Comparison of ENCODE assay signal across 27 mouse cellular contexts in the genomic region with DNA sequence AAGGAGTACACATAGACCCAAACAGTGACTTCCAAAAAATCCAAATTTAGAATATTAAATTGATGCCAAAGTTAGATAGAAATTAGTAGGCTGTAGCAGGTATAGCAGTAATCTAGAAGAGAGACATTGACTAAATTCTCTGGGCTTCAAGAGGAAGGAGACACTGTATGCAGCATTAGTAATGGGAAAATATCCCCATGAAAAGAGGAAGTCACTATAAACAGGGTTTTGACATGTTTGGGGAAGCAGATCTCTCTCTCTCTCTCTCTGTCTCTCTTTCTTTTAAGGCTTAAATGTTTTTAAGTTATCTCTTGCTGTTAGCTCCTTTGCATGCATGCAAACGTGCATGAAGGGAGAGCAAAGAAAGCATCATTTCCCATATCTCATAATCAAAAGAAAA.
"Had no signal": no experiment of that assay in that cellular context is flagged by ENCODE, and none has a peak within 500 bp of the region (broad histone marks: within the 10 kb centered on the region; RNA-seq: fewer than 3 reads in every experiment).

No protein-coding gene starts in this region.

- H3K4me2 ChIP-seq: heart, embryonic 12.5 days; hindbrain, embryonic 12.5 days; hindbrain, embryonic 14.5 days; intestine, embryonic 15.5 days; kidney, embryonic 15.5 days; limb, embryonic 12.5 days; liver, embryonic 11.5 days had no signal

- H3K36me3 ChIP-seq: hindbrain, embryonic 12.5 days; intestine, embryonic 15.5 days; kidney, embryonic 15.5 days; limb, embryonic 10.5 days; limb, embryonic 12.5 days had no signal

- H3K9me3 ChIP-seq: hindbrain, embryonic 12.5 days; intestine, embryonic 15.5 days; limb, embryonic 10.5 days had no signal

- H3K9ac ChIP-seq: heart, embryonic 12.5 days; hindbrain, embryonic 12.5 days; hindbrain, embryonic 14.5 days; intestine, embryonic 15.5 days; kidney, embryonic 15.5 days; limb, embryonic 12.5 days; liver, embryonic 14.5 days had no signal

- ATAC-seq: hindbrain, embryonic 16.5 days; inflammation-experienced regulatory T-cells, adult 6 months; intestine, embryonic 15.5 days had no signal

- DNase-seq: gastrocnemius, postnatal 14 days; gastrocnemius, postnatal 36 days; heart, adult 18-20 months; heart, postnatal 14 days; heart, postnatal 36 days; kidney, adult 11 months; kidney, adult 2 months; kidney, adult 9 months; kidney, postnatal 10 days; kidney, postnatal 25 days; kidney, postnatal 4 days; liver had no signal

- H3K27me3 ChIP-seq: heart, embryonic 12.5 days; hindbrain, embryonic 12.5 days; intestine, embryonic 15.5 days; kidney, embryonic 15.5 days; limb, embryonic 12.5 days had no signal

- H3K27ac ChIP-seq: heart, embryonic 10.5 days; hindbrain, embryonic 10.5 days; hindbrain, embryonic 12.5 days; hindbrain, embryonic 14.5 days; intestine, embryonic 15.5 days; kidney, embryonic 15.5 days; layer of hippocampus, adult 2 months; left cerebral cortex, adult 2 months; limb, embryonic 10.5 days; limb, embryonic 12.5 days; liver, embryonic 14.5 days had no signal

- H3K4me3 ChIP-seq: heart, embryonic 10.5 days; heart, embryonic 12.5 days; hindbrain, embryonic 10.5 days; hindbrain, embryonic 12.5 days; intestine, embryonic 15.5 days; kidney, embryonic 15.5 days; layer of hippocampus, adult 2 months; left cerebral cortex, adult 2 months; limb, embryonic 10.5 days; limb, embryonic 12.5 days had no signal

- H3K4me1 ChIP-seq: heart, embryonic 10.5 days; heart, embryonic 12.5 days; hindbrain, embryonic 10.5 days; hindbrain, embryonic 12.5 days; intestine, embryonic 15.5 days; kidney, embryonic 15.5 days had no signal
